Mouse (Mus musculus) megakaryocyte progenitor cell, adult 5-6 weeks (primary cell): Measurements from ENCODE around the gene Zbtb41. TPM values are rescaled to one million over a fixed set of nuclear protein-coding genes. Genes with fewer than 3 reads are reported as not detected.
"Not testable (repeated sequence)": the region's sequence is repeated elsewhere in the genome, so short reads cannot be mapped to it uniquely, and the experiment has no call there.

Experiments
- ATAC-seq: replicated peaks from 2 replicates; pipeline ENCODE4 v1.8.0; 2016; ENCODE audit warnings: mild to moderate bottlenecking, moderate TSS enrichment, inconsistent platforms; ENCODE audit not compliant: poor library complexity
- total RNA-seq, 2 experiments: library from RNA; stranded (forward) in 1 of 2; stranded (reverse) in 1 of 2; fragments of 157-497, 149-512 nt in 1 of 2; fragments of 200-1000 nt in 1 of 2; gene quantifications; 2 replicates each; pipeline versions ENCODE4 v1.2.3 to v1.2.4; 2015 to 2017

Gene Zbtb41
- total RNA-seq (2015) (12.0 and 14.5 TPM in 2 replicates), total RNA-seq (2017) (18.2 and 18.8 TPM in 2 replicates)

DNA sequence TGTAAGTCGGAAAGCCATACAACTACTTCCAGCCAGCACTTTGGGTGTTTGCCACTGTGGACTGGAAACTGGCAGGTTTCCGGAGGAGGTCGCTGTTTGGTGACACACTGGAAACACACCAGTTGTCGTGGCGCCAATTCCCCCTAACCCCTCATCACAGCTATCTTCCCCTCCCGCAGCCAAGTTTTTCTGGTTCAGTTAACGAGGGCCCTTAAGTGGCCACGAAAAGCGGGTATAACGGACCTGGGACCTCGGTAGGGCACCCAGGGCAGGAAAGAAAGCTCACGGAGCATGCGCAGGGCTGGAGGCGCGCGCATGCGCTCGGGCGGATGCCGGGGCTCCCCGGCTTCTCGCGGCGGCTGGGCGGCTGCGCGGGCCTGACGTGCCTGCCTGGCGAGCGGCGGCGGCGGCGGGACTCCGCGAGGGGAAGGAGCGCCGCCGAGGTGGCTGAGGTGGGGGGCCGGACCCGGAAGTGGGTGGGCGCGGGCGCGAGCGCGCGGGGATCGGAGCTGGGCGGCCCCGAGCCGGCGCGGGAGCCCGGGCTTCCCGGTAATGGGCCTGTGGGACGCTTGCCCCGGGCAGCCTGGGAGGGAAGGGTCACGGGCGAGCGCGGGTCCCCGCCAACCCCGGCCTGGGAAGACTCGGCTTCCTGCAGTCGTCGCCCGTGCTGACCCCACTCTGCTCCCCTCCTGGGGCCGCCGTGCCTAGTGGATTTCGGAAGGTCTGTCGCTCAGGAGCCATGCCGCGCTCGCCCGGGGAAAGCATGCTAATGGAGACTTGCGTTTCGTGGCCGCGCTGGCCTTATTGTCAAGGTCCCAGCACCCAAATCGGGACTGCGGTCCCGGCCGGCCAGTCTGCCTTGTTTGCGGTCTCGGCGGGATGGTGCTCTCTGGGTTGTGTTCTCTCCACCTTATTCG, at the start of gene Zbtb41:
Gene Zbtb41 (plus strand): TSS at position 414 of the 917 bp plus-strand sequence.
- peak; percentile 82 for ATAC-seq

DNA sequence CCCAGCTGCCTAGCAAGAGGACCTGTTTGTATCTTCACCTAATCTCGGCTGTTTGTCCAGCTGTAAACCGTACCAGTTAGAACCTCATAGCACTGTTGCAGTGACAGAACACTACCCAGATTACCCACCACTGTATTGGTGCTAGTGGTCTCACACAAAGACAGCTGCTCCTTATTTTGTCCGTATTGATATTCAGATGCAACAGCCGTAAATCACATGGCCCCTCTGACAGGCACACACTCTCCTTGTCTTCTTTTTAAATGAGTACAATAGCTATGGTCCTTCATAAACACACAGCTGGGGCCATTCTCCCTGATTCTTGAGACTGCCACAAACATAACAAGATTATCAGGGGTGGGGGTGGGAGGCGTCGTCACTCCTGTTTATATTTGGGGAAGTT, 46.2 kb upstream of the Zbtb41 start:
- no peak for ATAC-seq

DNA sequence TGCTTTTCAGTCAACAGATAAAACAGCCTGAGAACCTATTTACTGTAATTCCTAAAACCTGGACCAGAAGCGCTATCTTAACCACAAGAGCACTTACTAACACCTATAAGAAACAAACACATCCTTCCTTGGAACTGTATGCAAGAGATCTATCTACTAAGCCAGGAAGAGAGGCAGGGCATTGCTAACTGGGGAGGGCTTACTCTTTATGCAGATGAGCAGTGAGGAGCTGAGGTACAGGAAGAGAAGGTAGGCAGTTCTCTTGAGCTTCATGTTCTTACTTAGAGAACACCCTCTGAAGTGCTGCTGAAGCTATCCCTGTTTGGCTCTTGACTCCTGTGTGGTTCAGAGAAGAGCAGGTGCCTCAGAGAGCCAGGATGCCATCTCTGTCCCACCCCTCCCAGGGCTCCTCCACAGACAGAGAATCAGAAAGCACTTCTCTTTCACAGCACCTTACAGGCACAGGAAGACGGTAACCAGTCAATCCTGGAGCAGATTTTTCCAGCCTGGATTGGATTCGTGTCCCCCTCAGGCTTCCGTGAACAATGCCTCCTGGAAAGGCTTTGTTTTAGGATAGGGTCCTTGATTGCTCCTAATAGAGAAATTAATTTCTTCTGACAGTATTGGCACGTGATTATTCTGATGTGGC, 45.3 kb upstream of the Zbtb41 start, which contains the start of gene Crb1:
Gene Crb1 (minus strand): TSS at position 463 of the 649 bp plus-strand sequence.
- no peak for ATAC-seq

DNA sequence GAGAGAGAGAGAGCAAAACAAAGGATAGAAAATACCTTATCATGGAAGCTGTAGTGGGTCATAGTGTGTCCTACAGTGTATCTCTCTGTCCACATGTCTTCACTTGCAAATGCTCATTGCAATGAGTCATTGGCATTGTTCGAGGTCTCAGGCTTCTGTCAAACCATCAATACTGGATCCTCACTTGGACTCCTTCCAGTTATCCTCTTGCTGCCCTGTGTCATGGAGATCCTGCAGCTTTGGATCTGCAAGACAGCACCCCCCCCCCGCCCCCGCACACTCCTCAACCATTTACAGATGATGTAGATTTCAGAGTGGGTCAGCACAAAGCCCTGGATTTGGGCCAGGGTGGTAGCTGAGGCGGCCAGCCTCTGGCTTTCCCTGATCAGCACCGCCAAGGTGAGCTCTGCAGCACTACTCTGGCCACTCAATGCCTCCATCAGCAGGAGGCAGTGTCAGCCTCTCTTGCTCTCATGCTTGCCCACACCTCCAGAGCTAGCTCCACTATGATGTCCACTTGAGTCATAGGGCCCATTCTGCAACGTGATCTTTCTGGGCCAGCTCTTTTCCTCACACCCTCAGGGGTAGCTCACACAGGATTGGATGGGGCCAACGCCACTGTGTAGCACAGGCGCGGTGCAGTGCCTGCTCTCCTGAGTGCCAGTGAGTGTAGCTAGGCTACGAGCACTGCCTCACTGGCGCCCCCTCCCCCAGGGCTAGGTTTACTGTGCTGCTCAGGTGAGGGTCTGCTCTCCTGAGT, 43.0 kb upstream of the Zbtb41 start:
- peak; percentile 20; the same call in 1 of the 2 replicates for ATAC-seq

DNA sequence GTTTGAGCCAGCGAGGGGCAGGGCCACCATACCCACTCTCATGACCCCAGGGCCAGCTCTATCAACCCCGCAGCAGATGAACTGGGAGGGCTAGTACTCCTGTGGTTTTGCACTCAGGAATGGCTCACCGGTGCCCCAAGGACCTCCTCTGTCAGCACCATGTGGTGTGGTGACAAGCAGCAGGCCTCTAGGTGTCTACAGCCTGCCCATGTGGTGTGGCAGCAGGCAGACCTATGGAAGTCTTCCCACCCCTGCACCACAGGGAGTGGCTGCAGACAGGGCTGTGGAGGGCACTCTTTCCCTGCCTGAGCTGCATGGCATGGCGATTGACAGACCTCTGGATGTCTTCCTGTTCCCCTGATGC, 42.5 kb upstream of the Zbtb41 start:
- ATAC-seq, result peak; percentile 17; the same call in 1 of the 2 replicates

DNA sequence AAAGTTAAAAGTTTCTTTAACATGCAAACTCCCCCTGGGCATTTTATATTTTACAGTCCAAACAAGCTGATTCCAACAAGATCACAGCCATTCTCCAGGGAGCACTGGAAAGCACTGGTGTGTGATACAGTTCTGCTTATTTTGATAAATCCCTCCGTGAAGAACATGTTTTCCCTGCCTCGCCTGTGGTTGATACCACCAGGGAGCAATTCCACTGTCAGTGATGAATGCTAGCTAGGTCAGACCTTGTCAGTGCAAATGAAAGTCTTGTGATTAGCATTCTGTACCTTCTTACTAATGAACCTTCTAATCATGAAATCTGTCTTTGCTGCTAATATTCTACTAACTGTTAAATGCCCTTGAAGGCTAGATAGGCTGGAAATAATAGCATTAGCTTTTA, 30.3 kb upstream of the Zbtb41 start:
- ATAC-seq, result no peak

DNA sequence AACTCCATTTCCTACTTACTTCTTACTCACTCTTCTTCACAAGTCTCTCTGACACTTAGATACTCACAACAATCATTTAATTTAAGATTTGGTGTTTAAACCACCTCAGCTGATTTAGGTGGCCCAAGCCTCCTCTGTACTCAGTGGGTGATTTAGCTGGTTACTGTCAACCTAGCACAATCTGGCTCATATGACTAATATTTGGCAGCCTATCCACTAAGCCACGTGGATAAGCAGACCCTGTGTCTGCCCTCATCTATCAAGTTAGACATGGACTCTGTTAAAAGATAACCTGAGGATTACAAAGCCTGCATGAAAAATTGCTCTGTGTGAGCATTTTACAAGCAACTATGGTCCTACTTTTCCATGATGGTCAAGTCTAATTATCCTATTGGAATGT, 25.5 kb upstream of the Zbtb41 start:
- no peak for ATAC-seq

DNA sequence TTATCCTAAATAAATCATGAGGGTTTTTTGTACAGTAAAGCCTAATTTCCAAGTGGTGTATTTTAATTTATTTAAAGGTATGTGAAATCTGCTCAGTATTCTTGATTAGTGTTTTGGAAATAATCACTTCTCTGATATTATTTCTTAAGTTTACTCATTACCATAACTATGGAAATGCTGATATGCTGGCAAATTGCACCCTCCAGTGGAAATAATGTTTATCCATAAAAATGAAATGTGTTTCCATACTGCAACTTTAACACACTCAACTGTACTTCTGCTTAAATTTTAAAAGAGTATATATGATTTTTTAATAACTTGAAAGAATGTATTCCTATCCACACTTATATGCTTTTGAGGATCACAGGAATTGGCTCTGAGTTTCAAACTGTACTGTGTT, 16.3 kb upstream of the Zbtb41 start:
- ATAC-seq, result no peak

DNA sequence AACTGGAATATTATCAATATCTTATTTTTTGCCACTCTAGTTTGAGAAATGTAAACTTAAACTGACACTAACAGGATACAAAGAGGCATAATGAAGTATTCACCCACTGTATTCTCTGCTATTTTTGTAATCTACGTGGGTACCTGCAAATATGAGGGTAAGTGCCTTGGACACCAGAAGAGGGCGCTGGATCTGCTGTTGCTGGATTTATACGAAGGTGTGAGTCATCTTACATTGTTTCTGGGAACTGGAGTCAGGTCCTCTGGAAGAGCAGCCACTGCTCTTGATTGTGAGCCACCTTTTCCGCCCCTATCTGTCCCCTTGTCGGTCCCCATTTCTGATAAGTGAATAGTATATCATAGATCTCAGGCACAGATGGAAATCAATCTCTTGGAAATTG, 14.4 kb upstream of the Zbtb41 start:
- ATAC-seq, result no peak

DNA sequence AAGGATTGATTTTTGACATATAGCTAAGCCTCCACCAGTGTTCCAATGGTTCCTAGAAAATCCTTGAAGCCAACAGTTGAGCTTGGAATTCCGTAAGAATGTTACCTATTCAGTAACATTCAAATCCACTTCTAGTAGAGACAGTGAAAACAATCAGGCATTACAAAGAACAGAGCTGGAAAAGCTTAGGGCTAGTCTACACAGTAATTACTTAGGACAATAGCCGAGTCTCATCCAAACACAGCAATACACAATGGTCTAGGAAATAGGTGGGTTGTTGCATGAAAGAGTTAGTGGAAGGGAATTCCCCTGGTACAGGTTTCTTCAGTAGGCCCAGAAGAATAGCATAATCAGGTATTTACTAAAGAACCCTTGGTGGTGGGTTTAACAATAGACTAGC, 9.7 kb upstream of the Zbtb41 start:
- ATAC-seq, result not testable (repeated sequence)

DNA sequence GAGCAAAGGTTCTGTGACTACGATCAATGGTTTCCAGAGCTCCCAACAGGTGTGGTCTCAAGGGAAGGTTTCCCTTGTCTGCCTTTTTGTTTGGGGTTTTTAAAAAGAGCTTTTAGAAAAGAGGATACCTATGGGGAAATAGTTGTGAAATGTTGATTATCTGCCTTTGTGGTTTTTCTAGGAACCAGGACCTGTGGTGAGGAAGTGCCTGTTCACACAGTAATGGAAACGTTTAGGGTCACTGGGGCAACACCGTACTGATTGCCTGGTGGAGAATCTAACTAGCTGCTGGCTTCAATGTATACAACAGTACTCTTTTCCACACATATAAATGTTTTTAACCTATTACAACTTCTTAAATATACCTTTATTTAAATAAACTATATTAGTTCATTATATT, 8.6 kb upstream of the Zbtb41 start:
- peak; percentile 99 for ATAC-seq

DNA sequence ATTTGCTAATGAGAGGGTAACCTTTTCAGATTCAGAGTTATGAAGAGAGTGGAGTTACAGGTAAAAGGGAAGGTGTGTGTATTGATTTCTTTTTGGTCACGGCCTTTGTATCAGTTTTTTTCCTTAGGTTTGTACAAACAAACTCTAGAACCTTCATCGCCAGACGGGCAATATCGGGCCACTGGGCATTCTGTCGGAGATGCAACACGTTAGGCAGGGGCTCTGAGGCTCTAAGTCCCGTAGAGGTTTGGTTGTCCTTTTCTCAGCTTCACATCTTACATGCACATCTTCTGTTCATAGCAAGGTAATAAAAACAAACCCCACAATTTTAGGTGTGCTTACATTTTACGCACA, 590 bp upstream of the Zbtb41 start:
- ATAC-seq, result peak; percentile 33

DNA sequence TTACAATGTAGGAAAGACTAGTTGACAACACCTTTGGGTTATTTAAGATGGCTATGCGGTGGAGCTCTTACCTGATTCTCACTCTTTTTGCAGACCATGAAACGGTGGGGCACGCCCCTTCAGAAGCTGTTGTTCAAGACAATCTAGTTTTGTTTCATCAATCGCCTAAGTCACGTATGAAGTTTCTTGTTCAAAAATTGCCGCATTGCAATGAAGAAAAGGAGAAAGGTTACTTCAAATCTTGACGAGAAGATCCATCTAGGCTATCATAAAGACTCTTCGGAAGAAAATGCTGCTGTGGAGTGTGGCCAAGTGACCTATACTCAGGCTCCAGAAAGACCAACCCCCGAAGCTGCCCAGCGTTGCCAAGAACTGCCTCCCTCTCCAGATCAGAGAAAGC, 853 bp downstream of the Zbtb41 start:
- ATAC-seq, result no peak; the same call in 1 of the 2 replicates

DNA sequence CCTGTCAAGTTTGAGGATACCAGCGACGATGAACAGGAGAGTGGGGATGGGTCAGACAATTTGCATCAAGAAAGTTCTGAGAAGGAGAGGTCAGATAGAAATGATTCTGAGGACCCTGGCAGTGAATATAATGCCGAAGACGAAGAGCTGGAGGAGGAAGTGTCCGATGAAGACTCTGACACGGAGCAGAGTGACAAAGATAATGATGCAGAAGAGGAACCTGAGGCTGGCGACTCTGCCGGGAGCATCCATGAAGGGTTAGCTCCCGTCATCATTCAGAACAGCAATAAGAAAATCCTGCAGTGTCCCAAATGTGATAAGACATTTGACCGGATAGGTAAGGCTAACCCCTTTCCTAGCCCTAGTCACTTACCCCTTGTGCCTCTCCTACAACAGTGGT, 1.8 kb downstream of the Zbtb41 start:
- ATAC-seq, result 0 out of 2 replicates have a peak, but pooled peaks have one; percentile 12

DNA sequence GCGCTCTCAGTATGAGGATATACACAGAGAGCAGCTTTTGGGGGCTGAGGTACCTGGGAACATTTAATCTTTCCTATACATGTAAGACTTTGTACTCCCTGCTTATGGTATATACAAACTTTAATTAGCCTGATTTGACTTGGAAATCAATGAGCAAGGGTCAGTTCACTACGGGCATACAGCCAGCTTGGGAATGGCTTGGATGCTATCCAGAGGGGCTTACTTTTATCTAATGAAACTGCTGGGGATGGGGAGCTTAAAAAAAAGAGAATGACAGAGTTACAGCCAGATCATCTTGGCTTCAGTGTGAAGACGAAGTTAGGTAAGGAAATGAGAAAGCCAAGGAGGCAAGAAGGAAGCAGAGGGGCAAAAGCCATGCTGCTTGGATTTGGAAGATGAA, 2.9 kb downstream of the Zbtb41 start:
- no peak for ATAC-seq

DNA sequence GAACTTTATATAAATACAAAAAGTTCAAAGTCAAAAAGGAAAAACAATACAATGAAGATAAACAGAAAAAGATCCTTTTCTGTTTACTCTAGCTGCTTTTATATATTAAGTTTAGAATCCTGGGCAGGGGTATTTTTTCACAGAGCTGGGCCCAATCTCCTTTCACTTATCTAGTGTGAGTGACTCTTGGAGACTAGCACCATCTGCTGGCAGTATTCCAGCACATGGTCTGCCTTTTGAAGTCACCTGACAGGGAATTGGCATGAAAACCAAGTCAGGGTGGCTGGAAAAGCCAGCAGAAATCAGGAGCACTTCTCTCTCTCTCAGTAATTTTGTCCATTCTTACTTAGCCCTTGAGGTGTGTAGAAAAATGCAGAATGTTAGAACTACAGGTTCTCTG, 16.3 kb downstream of the Zbtb41 start:
- ATAC-seq, result peak; percentile 66

DNA sequence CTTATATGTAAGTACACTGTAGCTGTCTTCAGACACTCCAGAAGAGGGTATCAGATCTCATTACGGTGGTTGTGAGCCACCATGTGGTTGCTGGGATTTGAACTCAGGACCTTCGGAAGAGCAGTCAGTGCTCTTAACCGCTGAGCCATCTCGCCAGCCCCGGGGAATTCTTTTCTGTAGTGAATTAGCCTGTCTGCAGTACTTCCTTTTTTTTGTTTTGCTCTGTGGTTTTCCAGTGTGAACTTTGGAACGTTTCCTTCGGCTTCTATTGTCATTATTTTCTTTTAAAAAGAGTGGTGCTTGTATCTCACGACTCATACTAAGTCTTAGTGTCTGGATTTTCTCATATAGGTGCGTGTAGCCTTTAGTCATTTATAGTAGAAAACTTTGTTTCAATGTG, 21.0 kb downstream of the Zbtb41 start:
- peak; percentile 44; the same call in 1 of the 2 replicates for ATAC-seq

DNA sequence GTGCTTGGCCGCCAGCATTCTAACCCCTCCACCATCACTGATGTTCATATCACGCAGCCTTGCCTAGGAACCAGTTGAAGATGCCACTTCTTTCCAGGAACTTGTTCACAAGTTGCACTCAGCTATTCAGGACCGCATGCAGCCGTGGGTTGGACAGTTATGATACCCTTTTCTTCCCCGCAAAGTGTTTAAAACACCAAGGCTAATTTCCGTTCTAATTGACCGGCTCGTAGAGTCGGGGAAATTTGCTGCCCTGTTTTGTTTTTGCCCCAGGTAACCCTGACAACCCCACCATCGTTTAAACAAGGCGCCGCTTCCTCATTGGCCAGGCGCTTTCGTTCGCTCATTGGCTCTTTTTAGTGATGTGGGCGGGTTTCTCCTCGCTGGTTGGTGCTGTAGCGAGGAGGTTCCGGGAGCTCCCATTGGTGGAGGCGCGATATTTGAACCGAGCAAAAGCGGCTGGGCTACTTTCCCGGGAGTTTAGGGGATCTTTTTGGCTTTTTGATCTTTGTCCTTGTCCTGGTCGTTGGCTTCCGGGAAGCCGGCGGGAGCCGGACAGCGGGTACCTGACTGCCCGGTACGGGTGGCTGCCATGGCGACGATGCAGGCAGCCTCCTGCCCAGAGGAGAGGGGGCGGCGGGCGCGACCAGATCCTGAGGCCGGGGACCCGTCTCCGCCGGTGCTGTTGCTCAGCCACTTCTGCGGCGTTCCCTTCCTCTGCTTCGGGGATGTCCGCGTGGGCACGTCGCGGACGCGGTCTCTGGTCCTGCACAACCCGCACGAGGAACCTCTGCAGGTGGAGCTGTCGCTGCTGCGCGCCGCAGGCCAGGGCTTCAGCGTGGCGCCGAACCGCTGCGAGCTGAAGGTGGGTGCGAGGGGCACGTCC, 32.5 kb downstream of the Zbtb41 start, which contains the start of gene Aspm:
Gene Aspm (plus strand): TSS at position 433 of the 886 bp plus-strand sequence.
- ATAC-seq, result peak; percentile 95

DNA sequence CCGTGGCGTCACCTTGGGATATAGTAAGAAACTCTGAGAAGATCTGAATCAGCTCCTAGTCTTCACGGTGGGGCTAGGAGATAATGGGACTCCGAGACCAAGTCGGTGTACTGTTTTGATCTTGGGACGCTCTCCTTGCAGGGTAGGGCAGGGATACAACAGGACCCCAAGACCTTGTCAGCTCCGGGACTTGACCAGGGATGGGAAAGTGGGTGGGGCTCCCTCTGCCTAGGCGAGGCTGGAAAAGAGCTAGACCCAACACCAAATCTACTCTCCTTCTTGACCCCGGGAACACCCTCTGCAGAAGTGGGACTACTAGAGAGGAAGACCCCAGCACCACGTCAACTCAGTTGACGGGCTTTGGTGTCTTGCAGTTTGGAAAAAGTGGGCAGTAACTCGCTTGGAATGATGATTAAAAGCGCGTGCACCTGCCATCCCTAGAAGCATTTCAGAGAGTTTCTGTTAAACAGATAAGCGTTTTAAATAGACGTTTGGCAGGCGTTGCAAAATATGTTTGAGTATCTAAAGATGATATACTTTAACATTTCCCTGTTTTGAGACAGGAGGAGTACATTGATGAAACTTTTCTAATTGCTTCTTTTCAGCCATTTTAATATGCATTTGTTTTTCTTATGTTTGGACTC, 33.3 kb downstream of the Zbtb41 start:
- ATAC-seq, result peak; percentile 40

DNA sequence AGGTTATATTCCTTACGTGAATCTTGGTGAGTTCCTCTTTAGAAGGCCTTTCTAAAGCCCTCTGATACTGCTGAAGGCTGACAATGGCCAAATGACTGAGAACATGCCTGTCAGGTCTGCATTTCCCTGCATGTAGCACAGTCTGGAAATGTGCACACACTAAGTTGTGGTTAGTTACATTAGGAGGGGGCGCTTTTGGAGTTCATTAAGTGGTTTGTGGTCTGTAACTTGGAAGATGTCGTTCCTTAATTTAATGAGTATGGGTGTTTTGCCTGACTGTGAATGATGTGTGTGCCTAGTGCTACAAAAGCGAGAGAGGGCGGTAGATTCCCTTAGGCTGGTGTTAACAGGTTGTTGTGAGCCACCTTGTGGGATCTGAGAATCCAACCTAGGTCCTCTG, 38.7 kb downstream of the Zbtb41 start:
- peak; percentile 84 for ATAC-seq
